Mouse (Mus musculus) neutrophil, adult 59 days (primary cell): ENCODE results near the gene Upk3bl. TPM values are rescaled to one million over a fixed set of nuclear protein-coding genes. Genes with fewer than 3 reads are reported as not detected.

ENCODE experiments used
- total RNA-seq, 2 experiments: library from RNA; stranded (reverse); gene quantifications; 1 replicate in 1 of 2; 2 replicates in 1 of 2; pipeline ENCODE4 v1.2.4; 2023

The Upk3bl gene
- total RNA-seq, result not detected

DNA sequence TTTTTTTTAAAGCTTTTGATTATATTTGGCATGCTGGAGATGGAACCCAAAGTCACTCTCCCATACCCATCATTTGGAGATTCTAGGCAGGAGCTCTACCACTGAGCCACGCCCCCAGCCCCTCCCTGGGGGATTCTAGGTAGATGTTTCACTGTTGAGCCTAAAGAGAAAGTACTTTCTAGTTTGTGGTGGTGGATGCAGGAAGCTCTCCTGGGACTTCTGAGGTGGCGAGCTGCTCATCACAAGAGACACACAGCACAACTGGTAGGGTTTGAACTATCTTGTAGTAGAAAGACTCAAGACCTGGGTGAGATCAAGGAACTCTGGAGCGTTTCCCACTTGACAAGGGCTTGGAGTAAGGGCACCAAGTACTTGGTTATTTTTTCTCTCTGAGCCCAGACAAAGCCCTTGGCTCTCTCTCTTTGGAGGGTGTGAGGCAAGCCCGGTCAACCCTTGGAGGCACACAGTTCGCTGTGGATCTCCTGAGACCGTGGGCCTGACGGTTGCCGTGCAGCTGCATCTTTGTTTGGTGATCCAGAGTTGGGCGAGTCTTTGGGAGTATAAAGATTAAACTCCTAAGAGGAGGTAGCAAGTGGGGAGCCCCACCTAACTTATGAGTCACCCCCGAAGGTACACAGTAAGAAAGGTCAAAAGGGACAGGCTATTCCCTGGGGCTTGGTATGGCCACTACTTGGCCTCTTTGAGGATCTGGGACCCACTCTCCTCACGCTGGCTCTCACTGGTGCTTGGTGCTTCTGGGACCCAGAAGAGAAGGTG lies at the start of gene Upk3bl:
Gene Upk3bl, plus strand, starts transcription at position 192 of the 777 bp plus-strand sequence.

GRCm38 (mm10) chr5:136038258-136039214 lies 15.8 kb upstream of the Upk3bl start, which contains the start of gene Upk3b:
Upk3b (plus strand) TSS chr5:136038496.

GRCm38 (mm10) chr5:136083669-136084107 lies 29.4 kb downstream of the Upk3bl start, which contains the start of gene Rasa4:
Rasa4 (plus strand) TSS chr5:136083916.

Other genes with a start within 250 kb of the Upk3bl start
- gene Srrm3, start 247.6 kb upstream of the Upk3bl start, total RNA-seq, result not detected
- gene Hspb1, start 166.6 kb upstream of the Upk3bl start, total RNA-seq, result not detected
- gene Ywhag, start 119.9 kb upstream of the Upk3bl start, total RNA-seq, result 100 to 1,000 TPM; 111 to 123 TPM
- gene Ssc4d, start 80.0 kb upstream of the Upk3bl start, total RNA-seq, result 1 to 10 TPM; 5.7 to 9.1 TPM
- not detected for gene Zp3, start 74.4 kb upstream of the Upk3bl start, total RNA-seq
- 10 to 100 TPM; 16.8 to 17.3 TPM for gene Dtx2, start 59.7 kb upstream of the Upk3bl start, total RNA-seq
- not detected for gene Upk3b, start 16.0 kb upstream of the Upk3bl start, total RNA-seq
- gene Rasa4, start 29.4 kb downstream of the Upk3bl start, total RNA-seq, result 10 to 100 TPM; 26.8 to 32.4 TPM
- gene Polr2j, start 62.1 kb downstream of the Upk3bl start, total RNA-seq, result 10 to 100 TPM; 72.9 to 73.5 TPM
- gene Lrwd1, start 81.6 kb downstream of the Upk3bl start, total RNA-seq, result 10 to 100 TPM; 39.5 to 39.8 TPM
- 10 to 100 TPM; 15.7 to 18.4 TPM for gene Alkbh4, start 81.7 kb downstream of the Upk3bl start, total RNA-seq
- gene Orai2, start 116.2 kb downstream of the Upk3bl start, total RNA-seq, result 10 to 100 TPM; 77.0 to 79.4 TPM
- gene Prkrip1, start 144.5 kb downstream of the Upk3bl start, total RNA-seq, result 10 to 100 TPM; 20.8 to 21.0 TPM
- 10 to 100 TPM; 18.5 to 25.6 TPM for gene Sh2b2, start 192.1 kb downstream of the Upk3bl start, total RNA-seq